Mouse (Mus musculus) midbrain, postnatal 0 days (tissue): ENCODE data around the gene Nupr1. TPM values are rescaled to one million over a fixed set of nuclear protein-coding genes. Genes with fewer than 3 reads are reported as not detected.

ENCODE experiments used
- ATAC-seq: fragments of 200-750 bp; cut with Nextera tagmentation; 2 replicates; pipeline ENCODE4 v1.8.0; 2017; ENCODE audit warnings: moderate number of reproducible peaks, mild to moderate bottlenecking, moderate TSS enrichment, moderate library complexity; ENCODE audit not compliant: low FRiP score
- DNase-seq: peaks from one replicate; pipeline ENCODE4 v3.0.0-alpha.2; 2015; ENCODE audit warnings: low spot score
- H3K27ac ChIP-seq: fragments of 300-500 bp; sonication (generic); 2 replicates; pipeline ENCODE4 v1.5.1; 2014; ENCODE audit warnings: low read depth, mild to moderate bottlenecking, low read length, mixed read lengths
- H3K27me3 ChIP-seq: fragments of 300-500 bp; sonication (generic); 2 replicates; pipeline ENCODE4 v1.6.1; 2014; ENCODE audit warnings: low read length, control low read depth, mixed read lengths; ENCODE audit not compliant: insufficient read depth
- H3K36me3 ChIP-seq: fragments of 300-500 bp; sonication (generic); 2 replicates; pipeline ENCODE4 v1.6.1; 2014; ENCODE audit warnings: low read length, control low read depth, mixed read lengths; ENCODE audit not compliant: insufficient read depth
- H3K4me1 ChIP-seq: fragments of 300-500 bp; sonication (generic); 2 replicates; pipeline ENCODE4 v1.6.1; 2014; ENCODE audit warnings: mild to moderate bottlenecking, control low read depth, antibody characterized with exemption, low read length, mixed read lengths; ENCODE audit not compliant: insufficient read depth
- H3K4me2 ChIP-seq: fragments of 300-500 bp; sonication (generic); 2 replicates; pipeline ENCODE4 v1.6.1; 2014; ENCODE audit warnings: low read depth, mild to moderate bottlenecking, low read length, mixed read lengths; ENCODE audit not compliant: poor library complexity, severe bottlenecking
- H3K4me3 ChIP-seq: fragments of 300-500 bp; sonication (generic); 2 replicates; pipeline ENCODE4 v1.5.1; 2014; ENCODE audit warnings: low read depth, mild to moderate bottlenecking, low read length, moderate library complexity
- H3K9ac ChIP-seq: fragments of 300-500 bp; sonication (generic); replicated peaks from 2 replicates; pipeline ENCODE4 v1.6.1; 2014; ENCODE audit warnings: mild to moderate bottlenecking, low read length, moderate library complexity, mixed read lengths; ENCODE audit not compliant: poor library complexity, severe bottlenecking
- H3K9me3 ChIP-seq: fragments of 300-500 bp; sonication (generic); 2 replicates; pipeline ENCODE4 v1.6.1; 2016; ENCODE audit warnings: low read length, control low read depth
- CTCF ChIP-seq: IDR thresholded peaks from 2 replicates; pipeline ENCODE4 v1.5.1; 2016; ENCODE audit warnings: antibody characterized with exemption, mild to moderate bottlenecking
- WGBS: fragments of 180-500 bp; shearing (Covaris S2); extraction: QIAGEN DNeasy Blood & Tissue Kit; methylation state at CpG from one replicate; pipeline ENCODE4 v1.1.7; 2014; 5-methylcytosine and 5-hydroxymethylcytosine counted together
- polyA plus RNA-seq: library from polyadenylated mRNA; unstranded; fragments of >200 nt; fragmentation: Nextera tagmentation; extraction: Ambion mirVana; gene quantifications from 2 replicates; pipeline ENCODE4 v1.2.1, GENCODE M21; 2015
- total RNA-seq: library from RNA; depleted of rRNA; stranded (reverse); fragments of >200 nt; gene quantifications from 2 replicates; pipeline ENCODE4 v1.2.3, GENCODE M21; 2014

Gene Nupr1
- total and polyA plus RNA-seq, 2 experiments from 2014 or later, result 5.7 to 16.9 TPM

- Histone ChIP-seq H3K4me2 (no peak overlapping the region), H3K27ac (no peak overlapping the region), H3K9ac (no peak overlapping the region), H3K4me1 (no peaks in the 10 kb centered on the region), H3K27me3 (no peaks in the 10 kb centered on the region), H3K36me3 (no peaks in the 10 kb centered on the region), H3K4me3 (no peak overlapping the region), H3K9me3 (no peaks in the 10 kb centered on the region)
- no peak for DNase-seq
- ATAC-seq, result no peak
- WGBS, result 76% methylated on average over 10 of the region's 10 CpGs
- TF ChIP-seq CTCF, result no peak
These were observed 10.9 kb downstream of the Nupr1 start for GRCm38 (mm10) chr7:126619559-126620275.

DNA sequence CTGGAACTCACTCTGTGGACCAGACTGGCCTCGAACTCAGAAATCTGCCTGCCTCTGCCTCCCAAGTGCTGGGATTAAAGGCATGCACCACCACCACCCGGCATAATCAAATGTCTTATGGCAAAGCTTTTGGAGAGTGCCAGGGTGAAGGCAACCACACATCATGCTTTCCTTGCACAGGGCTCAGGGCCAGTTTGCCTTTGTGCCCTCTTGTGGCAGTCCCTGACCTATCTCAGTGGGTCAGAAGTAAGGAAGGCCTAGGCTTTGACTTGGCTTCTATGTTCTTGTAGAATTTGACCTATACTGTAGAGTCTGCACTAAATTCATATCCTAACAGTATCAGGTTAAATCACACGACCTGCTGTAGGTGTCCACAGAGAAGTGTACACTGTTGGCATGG is 14.0 kb downstream of the Nupr1 start:
- H3K4me3 ChIP-seq, result no peak overlapping the region
- no peak overlapping the region for H3K4me2 ChIP-seq
- DNase-seq (no peak), ATAC-seq (no peak)
- H3K4me1 ChIP-seq, result no peaks in the 10 kb centered on the region
- no peak for TF ChIP-seq CTCF
- 71% methylated on average over 3 of the region's 3 CpGs for WGBS
- H3K27ac ChIP-seq, result no peak overlapping the region
- no peaks in the 10 kb centered on the region for H3K27me3 ChIP-seq
- no peaks in the 10 kb centered on the region for H3K9me3 ChIP-seq
- H3K36me3 ChIP-seq, result no peaks in the 10 kb centered on the region
- H3K9ac ChIP-seq, result no peak overlapping the region

DNA sequence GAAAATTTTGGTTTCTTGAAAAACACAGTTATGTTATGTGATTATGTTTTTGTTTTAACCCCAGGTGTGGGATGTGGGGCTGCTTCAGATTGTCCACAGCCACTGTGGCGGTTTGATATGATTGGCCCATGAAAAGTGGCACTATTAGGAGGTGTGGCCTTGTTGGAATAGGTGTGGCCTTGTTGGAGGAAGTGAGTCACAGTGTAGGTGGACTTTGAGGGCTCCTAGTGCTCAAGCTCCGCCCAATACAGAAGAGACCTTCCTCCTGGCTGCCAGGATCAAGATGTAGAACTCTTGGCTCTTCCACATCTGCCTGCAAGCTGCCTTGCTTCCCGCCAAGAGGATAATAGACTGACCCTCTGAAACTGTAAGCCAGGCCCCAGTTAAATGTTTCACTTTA is 17.9 kb downstream of the Nupr1 start:
- Histone ChIP-seq H3K36me3 (no peaks in the 10 kb centered on the region), H3K9ac (no peak overlapping the region), H3K4me3 (no peak overlapping the region), H3K27ac (no peak overlapping the region), H3K4me1 (no peaks in the 10 kb centered on the region), H3K27me3 (no peaks in the 10 kb centered on the region), H3K4me2 (no peak overlapping the region), H3K9me3 (no peaks in the 10 kb centered on the region)
- no peak for ATAC-seq
- 79% methylated on average over 3 of the region's 3 CpGs for WGBS
- DNase-seq, result no peak
- no peak for TF ChIP-seq CTCF

DNA sequence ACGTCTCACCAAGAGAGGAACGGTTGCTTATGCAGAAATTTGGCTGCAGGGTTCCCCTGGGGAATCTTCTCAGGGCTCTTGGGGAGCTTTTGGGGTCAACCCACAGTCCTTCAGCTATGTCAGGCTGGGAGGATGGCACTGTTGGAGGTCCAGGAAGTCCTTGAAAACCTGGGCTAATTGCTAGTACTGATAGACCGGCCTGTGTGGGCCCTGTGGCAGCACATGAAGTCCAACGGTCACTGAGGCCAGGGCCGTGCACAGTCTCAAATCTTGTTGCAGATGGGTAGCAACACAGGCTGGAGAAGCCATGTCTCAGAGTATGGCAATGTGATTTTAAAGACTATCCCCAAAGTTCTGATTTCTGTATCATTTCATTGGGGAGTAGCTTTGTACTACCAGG is 22.9 kb downstream of the Nupr1 start:
- Histone ChIP-seq H3K27me3 (no peaks in the 10 kb centered on the region), H3K4me1 (no peaks in the 10 kb centered on the region), H3K36me3 (no peaks in the 10 kb centered on the region), H3K9ac (no peak overlapping the region), H3K4me3 (no peak overlapping the region), H3K27ac (no peak overlapping the region), H3K9me3 (no peaks in the 10 kb centered on the region), H3K4me2 (no peak overlapping the region)
- no peak for TF ChIP-seq CTCF
- ATAC-seq, result no peak
- DNase-seq, result no peak
- 85% methylated on average over 5 of the region's 5 CpGs for WGBS

DNA sequence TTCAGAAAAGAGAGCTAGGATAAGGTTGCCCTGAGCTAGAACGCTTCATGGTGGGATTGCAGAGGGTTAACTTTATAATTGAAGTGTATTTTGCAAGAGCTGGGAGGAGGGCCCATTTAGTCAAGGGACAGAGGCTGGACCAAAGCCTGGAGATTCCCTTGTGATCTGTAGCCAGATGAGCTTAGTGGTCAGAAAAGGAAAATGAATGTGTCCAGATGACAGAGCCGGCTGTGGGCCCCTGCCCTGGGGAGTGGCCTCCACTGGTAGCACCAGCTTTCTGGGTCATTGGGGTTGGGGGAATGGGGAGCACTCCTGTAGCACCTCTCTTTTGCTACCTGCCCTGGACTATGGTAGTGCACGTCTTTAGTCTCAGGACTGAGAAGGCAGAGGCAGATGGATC is 23.6 kb downstream of the Nupr1 start:
- DNase-seq, result no peak
- WGBS, result 75% methylated on average over 3 of the region's 3 CpGs

DNA sequence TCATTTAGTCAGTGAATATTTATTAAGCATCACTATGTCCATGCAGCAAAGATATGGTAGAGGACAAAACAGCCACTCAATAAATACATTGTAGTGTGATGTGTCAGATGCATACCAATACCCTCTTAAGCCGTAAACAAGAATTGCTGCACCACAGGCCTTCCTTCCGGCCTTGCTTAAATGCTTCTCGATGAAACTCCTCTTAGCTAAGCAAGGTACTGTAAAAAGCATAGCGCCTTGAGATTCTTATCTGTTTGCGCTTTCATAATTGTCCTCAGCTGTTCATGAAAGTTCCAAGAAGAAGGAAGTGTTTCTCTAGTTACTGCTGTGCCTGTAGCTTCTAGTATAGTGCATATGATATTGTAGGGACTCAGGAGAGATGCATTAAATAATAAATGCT is 24.1 kb downstream of the Nupr1 start:
- no peak for TF ChIP-seq CTCF
- no peak overlapping the region for H3K9ac ChIP-seq
- H3K27me3 ChIP-seq, result no peaks in the 10 kb centered on the region
- H3K9me3 ChIP-seq, result no peaks in the 10 kb centered on the region
- no peak overlapping the region for H3K4me2 ChIP-seq
- DNase-seq (no peak), ATAC-seq (no peak)
- WGBS, result 86% methylated on average over 5 of the region's 5 CpGs
- H3K4me1 ChIP-seq, result no peaks in the 10 kb centered on the region
- H3K27ac ChIP-seq, result no peak overlapping the region
- H3K36me3 ChIP-seq, result no peaks in the 10 kb centered on the region
- H3K4me3 ChIP-seq, result no peak overlapping the region

More for the DNA sequence above, 23.6 kb downstream of the Nupr1 start:
- no peaks in the 10 kb centered on the region for H3K27me3 ChIP-seq
- H3K36me3 ChIP-seq, result no peaks in the 10 kb centered on the region
- no peaks in the 10 kb centered on the region for H3K9me3 ChIP-seq
- ATAC-seq, result no peak
- no peak overlapping the region for H3K9ac ChIP-seq
- no peak overlapping the region for H3K4me3 ChIP-seq
- no peak for TF ChIP-seq CTCF
- no peak overlapping the region for H3K4me2 ChIP-seq
- no peak overlapping the region for H3K27ac ChIP-seq
- H3K4me1 ChIP-seq, result no peaks in the 10 kb centered on the region
